Mouse (Mus musculus) forebrain, embryonic 15.5 days (tissue): ENCODE measurements at regions not wholly inside any gene's neighbourhood (a gene's known extent, or its start where the extent isn't known, plus 50 kb on each side); places are given as distances from the start of the nearest gene placed in this dataset.
"Not testable (repeated sequence)": the region's sequence is repeated elsewhere in the genome, so short reads cannot be mapped to it uniquely, and the experiment has no call there.

ENCODE experiments used
- ATAC-seq: fragments of 200-750 bp; cut with Nextera tagmentation; replicated peaks from 2 replicates; pipeline ENCODE4 v1.8.0; 2017; ENCODE audit warnings: mild to moderate bottlenecking, moderate TSS enrichment, moderate library complexity
- H3K27ac ChIP-seq: fragments of 300-500 bp; sonication (generic); replicated peaks from 2 replicates; pipeline ENCODE4 v1.5.1; 2015; ENCODE audit warnings: mild to moderate bottlenecking, inconsistent platforms
- H3K27me3 ChIP-seq: fragments of 300-500 bp; sonication (generic); 2 replicates; pipeline ENCODE4 v1.6.1; 2015; ENCODE audit warnings: inconsistent platforms
- H3K36me3 ChIP-seq: fragments of 300-500 bp; sonication (generic); 2 replicates; pipeline ENCODE4 v1.6.1; 2015; ENCODE audit warnings: mild to moderate bottlenecking, inconsistent platforms
- H3K4me1 ChIP-seq: fragments of 300-500 bp; sonication (generic); 2 replicates; pipeline ENCODE4 v1.6.1; 2015; ENCODE audit warnings: inconsistent platforms
- H3K4me2 ChIP-seq: fragments of 300-500 bp; sonication (generic); replicated peaks from 2 replicates; pipeline ENCODE4 v1.6.1; 2015; ENCODE audit warnings: mild to moderate bottlenecking, inconsistent platforms
- H3K4me3 ChIP-seq: fragments of 300-500 bp; sonication (generic); 2 replicates; pipeline ENCODE4 v1.5.1; 2015; ENCODE audit warnings: mild to moderate bottlenecking, inconsistent platforms
- H3K9ac ChIP-seq: fragments of 300-500 bp; sonication (generic); replicated peaks from 2 replicates; pipeline ENCODE4 v1.6.1; 2015; ENCODE audit warnings: mild to moderate bottlenecking, inconsistent platforms
- H3K9me3 ChIP-seq: fragments of 300-500 bp; sonication (generic); 2 replicates; pipeline ENCODE4 v1.6.1; 2016; ENCODE audit warnings: inconsistent platforms
- whole genome bisulfite sequencing: fragments of 180-500 bp; shearing (Covaris S2); methylation state at CpG from one replicate; pipeline ENCODE4 v1.1.7; 2015; ENCODE audit warnings: mixed read lengths; 5-methylcytosine and 5-hydroxymethylcytosine counted together

DNA sequence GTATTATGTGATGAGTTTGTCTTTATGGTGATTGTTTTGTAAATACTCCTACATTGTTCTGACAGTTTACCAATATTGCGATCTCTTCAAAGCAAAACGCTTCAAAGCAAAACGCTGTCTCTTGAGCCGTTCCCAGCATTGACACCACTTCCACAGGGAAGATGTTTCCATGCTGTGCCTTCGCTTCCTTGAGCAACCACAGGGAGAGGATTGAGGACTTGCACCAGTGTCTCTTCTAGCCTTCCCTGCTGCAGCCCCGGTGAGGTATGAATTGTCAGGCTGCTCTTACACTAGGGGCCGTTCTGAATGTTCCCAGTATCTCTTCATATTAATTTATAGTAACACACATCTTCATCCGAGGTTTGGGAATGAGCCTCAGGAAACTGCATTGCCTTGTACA lies 160.4 kb upstream of the Arglu1 start:
- ATAC-seq: no peak
- Histone ChIP-seq H3K36me3 (no peaks in the 10 kb centered on the region), H3K27me3 (no peaks in the 10 kb centered on the region), H3K4me3 (no peak overlapping the region), H3K9ac (no peak overlapping the region), H3K4me1 (0 out of 2 replicates have a peak, but pooled peaks cover 6% of the 10 kb centered on the region), H3K27ac (no peak overlapping the region), H3K9me3 (no peaks in the 10 kb centered on the region), H3K4me2 (no peak overlapping the region)
- 67% methylated on average over 8 of the region's 8 CpGs for WGBS

DNA sequence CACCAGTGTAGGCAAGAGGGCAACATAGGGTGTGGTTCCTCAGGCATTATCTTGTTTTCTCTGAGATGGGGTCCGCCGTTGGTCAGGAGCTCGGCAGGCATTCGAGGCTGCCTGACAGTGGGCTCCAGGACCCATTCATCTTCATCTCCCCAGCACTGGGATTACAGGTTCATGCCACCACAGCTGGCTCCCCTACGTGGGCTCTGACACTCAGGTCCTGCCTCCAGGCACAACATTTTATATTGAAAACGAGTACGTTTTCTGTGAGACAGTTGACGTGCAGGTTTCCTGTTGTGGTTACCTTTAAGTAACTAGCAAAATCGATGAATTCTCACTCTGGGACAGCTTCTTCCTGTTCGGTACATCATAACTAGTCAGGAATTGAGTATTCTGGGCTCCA lies 157.3 kb upstream of the Arglu1 start:
- Histone ChIP-seq H3K4me1 (no peaks in the 10 kb centered on the region), H3K4me3 (no peak overlapping the region), H3K4me2 (no peak overlapping the region), H3K27ac (no peak overlapping the region), H3K36me3 (no peaks in the 10 kb centered on the region), H3K9ac (no peak overlapping the region), H3K27me3 (no peaks in the 10 kb centered on the region), H3K9me3 (no peaks in the 10 kb centered on the region)
- ATAC-seq: no peak
- WGBS: 92% methylated on average over 10 of the region's 10 CpGs

DNA sequence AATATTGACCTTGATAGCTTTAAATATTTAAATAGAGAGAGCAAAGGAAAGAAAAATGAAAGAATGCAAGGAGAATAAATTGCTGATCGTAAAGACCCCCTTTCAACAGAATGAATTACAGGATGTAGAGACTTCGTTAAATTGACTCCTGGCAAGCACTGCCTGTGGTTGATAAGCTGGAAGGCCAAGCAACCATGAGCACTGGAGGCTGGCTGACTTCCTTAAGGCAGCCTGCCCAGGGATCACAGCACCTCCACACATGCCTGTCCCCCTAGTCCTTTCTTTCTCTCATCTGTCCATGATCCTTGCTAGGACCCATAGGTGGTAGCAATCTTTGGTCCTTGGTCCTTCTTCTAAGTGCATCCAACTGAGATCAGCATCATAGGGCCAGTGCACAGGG lies 152.0 kb upstream of the Arglu1 start:
- no peak overlapping the region for H3K9ac ChIP-seq
- no peak overlapping the region for H3K4me3 ChIP-seq
- ATAC-seq: no peak
- no peaks in the 10 kb centered on the region for H3K27me3 ChIP-seq
- H3K36me3 ChIP-seq: no peaks in the 10 kb centered on the region
- no peak overlapping the region for H3K27ac ChIP-seq
- 44% methylated on average over 2 of the region's 2 CpGs for WGBS
- H3K4me1 ChIP-seq: no peaks in the 10 kb centered on the region
- no peaks in the 10 kb centered on the region for H3K9me3 ChIP-seq
- no peak overlapping the region for H3K4me2 ChIP-seq

DNA sequence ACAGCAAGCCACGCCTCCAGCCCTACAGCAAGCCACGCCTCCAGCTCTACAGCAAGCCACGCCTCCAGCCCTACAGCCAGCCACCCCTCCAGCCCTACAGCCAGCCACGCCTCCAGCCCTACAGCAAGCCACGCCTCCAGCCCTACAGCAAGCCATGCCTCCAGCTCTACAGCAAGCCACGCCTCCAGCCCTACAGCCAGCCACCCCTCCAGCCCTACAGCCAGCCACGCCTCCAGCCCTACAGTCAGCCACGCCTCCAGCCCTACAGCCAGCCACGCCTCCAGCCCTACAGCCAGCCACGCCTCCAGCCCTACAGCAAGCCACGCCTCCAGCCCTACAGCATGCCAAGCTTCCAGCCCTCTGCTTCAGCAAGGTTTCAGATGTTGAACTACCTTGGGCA lies 145.8 kb upstream of the Arglu1 start:
- H3K4me3 ChIP-seq, ATAC-seq, H3K27ac ChIP-seq, H3K27me3 ChIP-seq, H3K4me1 ChIP-seq, H3K4me2 ChIP-seq, H3K9ac ChIP-seq, H3K36me3 ChIP-seq, H3K9me3 ChIP-seq: not testable (repeated sequence)
- 83% methylated on average over 11 of the region's 11 CpGs for WGBS

DNA sequence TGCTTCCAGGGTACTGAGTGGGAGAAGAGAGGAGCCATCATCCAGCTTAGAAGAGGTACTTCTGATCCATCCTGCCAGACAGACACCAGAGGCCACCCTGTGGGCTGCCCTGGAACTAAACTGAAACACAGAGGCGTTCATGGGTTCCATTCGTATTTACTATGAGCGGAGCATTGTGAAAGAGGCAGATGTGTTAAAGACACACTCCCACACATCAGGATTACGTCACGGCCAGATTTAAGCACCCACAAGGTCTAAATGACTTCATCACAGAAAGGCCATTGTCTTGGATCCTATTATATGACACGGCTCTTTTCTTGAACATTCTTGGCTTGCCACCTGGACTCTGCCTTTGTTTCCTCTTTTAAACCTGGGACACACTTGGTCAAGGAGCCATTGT lies 141.0 kb upstream of the Arglu1 start:
- ATAC-seq: 0 out of 2 replicates have a peak, but pooled peaks have one; percentile 19
- Histone ChIP-seq H3K36me3 (no peaks in the 10 kb centered on the region), H3K4me3 (no peak overlapping the region), H3K4me1 (no peaks in the 10 kb centered on the region; the same call in 1 of the 2 replicates), H3K27me3 (no peaks in the 10 kb centered on the region), H3K9ac (no peak overlapping the region), H3K27ac (no peak overlapping the region), H3K4me2 (no peak overlapping the region), H3K9me3 (no peaks in the 10 kb centered on the region)
- WGBS: 73% methylated on average over 6 of the region's 6 CpGs

DNA sequence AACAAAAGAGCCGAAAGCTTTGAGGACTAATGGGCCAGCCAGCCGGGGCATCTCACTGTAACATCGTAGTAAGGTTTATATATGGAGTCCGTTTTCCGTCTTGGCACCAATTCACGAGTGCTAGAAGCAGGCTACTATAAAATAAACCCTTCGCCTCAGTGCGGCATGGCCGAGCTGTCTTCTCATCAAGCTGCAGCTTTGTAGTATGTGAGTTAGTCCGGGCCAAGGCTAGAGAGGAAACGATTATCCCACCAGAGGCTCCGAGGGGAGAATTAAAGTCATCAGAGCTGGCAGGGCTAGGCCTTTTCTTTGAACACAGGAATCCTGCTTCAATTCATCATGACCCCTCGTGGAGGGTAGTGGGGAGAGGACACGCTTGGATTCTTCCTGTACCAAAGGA lies 138.9 kb upstream of the Arglu1 start:
- H3K27me3 ChIP-seq: no peaks in the 10 kb centered on the region
- WGBS: 42% methylated on average over 14 of the region's 14 CpGs
- H3K4me1 ChIP-seq: no peaks in the 10 kb centered on the region; the same call in 1 of the 2 replicates
- ATAC-seq: no peak
- H3K4me3 ChIP-seq: no peak overlapping the region
- H3K27ac ChIP-seq: no peak overlapping the region
- H3K9ac ChIP-seq: no peak overlapping the region
- no peak overlapping the region for H3K4me2 ChIP-seq
- no peaks in the 10 kb centered on the region for H3K9me3 ChIP-seq
- no peaks in the 10 kb centered on the region for H3K36me3 ChIP-seq

DNA sequence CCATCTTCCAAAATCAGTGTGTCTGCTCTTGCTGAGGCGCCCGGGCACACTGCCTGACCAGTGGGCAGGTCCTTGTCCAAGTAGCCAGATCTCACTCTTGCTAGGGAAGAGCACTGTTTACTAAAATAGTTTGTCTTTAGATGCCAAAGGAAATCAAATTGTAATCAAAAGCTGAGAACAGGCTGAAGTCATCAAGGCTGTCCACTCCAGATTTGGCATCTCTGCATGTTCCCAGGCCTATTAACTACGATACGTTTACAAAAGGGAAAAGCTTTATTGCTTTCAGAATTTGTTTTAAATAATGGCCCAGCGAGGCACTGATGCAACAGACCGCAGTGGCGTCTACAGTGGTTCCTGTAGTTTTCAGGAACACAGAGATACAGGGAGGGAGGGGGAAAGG lies 137.2 kb upstream of the Arglu1 start:
- H3K4me1 ChIP-seq: no peaks in the 10 kb centered on the region; the same call in 1 of the 2 replicates
- H3K4me2 ChIP-seq: no peak overlapping the region
- H3K4me3 ChIP-seq: no peak overlapping the region
- 72% methylated on average over 7 of the region's 7 CpGs for WGBS
- ATAC-seq: no peak
- H3K27ac ChIP-seq: no peak overlapping the region
- H3K9ac ChIP-seq: no peak overlapping the region
- H3K9me3 ChIP-seq: no peaks in the 10 kb centered on the region
- no peaks in the 10 kb centered on the region for H3K36me3 ChIP-seq
- H3K27me3 ChIP-seq: no peaks in the 10 kb centered on the region

DNA sequence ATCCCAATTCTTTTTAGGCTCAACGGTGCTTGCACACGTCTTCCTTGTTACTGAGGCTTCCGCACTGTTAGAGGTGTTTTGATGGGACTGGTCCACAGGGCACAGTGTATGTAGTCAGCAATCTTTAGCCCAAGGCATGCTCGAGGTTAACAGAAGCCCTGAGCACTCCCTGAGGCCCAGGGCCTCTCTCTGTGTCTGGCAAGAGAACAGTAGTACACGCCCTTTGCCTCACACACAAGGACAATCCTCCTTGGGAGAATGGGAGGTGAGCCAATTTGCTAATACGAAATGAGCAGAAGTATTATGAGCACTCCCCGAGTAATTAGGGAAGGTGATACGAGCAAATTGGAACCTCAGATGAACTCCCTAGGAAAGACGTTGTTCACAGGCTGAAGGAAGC lies 136.5 kb upstream of the Arglu1 start:
- 46% methylated on average over 9 of the region's 9 CpGs for WGBS
- Histone ChIP-seq H3K27ac (no peak overlapping the region), H3K9ac (no peak overlapping the region), H3K4me3 (no peak overlapping the region), H3K27me3 (no peaks in the 10 kb centered on the region), H3K4me1 (no peaks in the 10 kb centered on the region; the same call in 1 of the 2 replicates), H3K4me2 (no peak overlapping the region), H3K9me3 (no peaks in the 10 kb centered on the region), H3K36me3 (no peaks in the 10 kb centered on the region)
- 0 out of 2 replicates have a peak, but pooled peaks have one; percentile 26 for ATAC-seq

DNA sequence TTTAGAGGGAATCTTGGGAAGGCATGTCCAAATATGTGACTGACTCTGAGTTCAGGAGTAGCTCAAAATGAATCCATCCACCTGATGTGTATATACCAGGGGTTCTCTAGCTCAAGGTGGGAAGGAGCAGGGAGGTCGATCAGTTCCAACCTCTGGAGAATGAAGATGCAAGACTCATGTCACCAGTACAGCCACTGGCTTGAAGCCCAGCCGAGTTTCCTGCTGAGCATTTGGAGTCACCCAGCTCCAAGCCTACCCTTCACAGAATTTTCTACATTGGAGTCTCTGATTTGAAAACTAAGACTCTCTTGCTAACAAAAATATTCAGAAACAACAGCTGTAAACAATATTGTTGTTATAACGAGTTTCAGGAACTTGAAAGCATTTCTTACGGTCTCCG lies 134.6 kb upstream of the Arglu1 start:
- H3K4me1 ChIP-seq: peaks cover 4% of the 10 kb centered on the region
- H3K27me3 ChIP-seq: no peaks in the 10 kb centered on the region
- H3K4me3 ChIP-seq: no peak overlapping the region
- H3K9me3 ChIP-seq: no peaks in the 10 kb centered on the region
- 80% methylated on average over 5 of the region's 5 CpGs for WGBS
- no peak overlapping the region for H3K4me2 ChIP-seq
- ATAC-seq: no peak
- H3K9ac ChIP-seq: no peak overlapping the region
- H3K36me3 ChIP-seq: no peaks in the 10 kb centered on the region
- H3K27ac ChIP-seq: no peak overlapping the region

DNA sequence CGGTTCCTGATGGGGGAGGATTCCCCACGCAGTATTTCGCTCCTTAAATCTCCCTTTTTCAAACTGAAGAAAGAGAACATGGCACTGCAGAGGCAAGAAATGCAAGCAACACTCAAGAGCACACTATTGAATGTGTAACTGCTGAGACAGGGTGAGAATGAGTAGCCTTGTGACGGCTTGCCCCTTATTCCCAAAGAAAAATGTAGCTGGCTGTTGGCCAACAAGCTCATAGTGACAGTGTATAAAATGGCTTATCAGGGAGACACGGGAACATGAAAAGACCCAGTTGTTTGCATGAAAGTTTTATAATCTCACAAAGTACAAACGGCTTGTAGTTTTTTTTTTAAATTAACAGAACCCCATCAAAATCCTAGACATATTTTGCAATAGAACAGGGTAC lies 130.8 kb upstream of the Arglu1 start:
- 36% methylated on average over 6 of the region's 6 CpGs for WGBS
- H3K4me3 ChIP-seq: no peak overlapping the region
- H3K36me3 ChIP-seq: no peaks in the 10 kb centered on the region
- H3K4me1 ChIP-seq: peaks cover 4% of the 10 kb centered on the region; the same call in 1 of the 2 replicates
- H3K27ac ChIP-seq: no peak overlapping the region
- no peaks in the 10 kb centered on the region for H3K9me3 ChIP-seq
- no peak overlapping the region for H3K4me2 ChIP-seq
- no peak overlapping the region for H3K9ac ChIP-seq
- ATAC-seq: no peak; the same call in 1 of the 2 replicates
- no peaks in the 10 kb centered on the region for H3K27me3 ChIP-seq

DNA sequence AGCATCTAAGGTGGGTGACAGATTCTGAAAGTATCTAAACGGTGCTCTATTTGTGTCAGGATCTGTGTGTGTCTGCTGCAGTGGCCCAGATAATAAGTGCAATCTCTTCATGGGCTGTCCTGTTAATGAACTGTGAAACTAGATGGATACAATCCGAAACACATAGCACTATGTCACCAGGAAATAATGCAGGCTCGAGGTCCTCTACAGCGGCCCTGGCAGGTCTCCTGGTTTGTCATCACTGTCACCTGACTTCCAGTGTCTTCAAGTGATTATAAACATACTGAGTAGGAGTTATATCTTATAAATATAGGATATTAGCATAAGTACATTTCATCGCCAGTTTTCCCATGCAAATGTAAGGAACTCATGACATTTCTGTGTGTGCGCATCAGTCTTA lies 130.3 kb upstream of the Arglu1 start:
- H3K27me3 ChIP-seq: no peaks in the 10 kb centered on the region
- no peaks in the 10 kb centered on the region for H3K36me3 ChIP-seq
- ATAC-seq: no peak
- 74% methylated on average over 6 of the region's 6 CpGs for WGBS
- no peak overlapping the region for H3K4me2 ChIP-seq
- H3K9ac ChIP-seq: no peak overlapping the region
- no peak overlapping the region for H3K4me3 ChIP-seq
- no peaks in the 10 kb centered on the region for H3K9me3 ChIP-seq
- no peak overlapping the region for H3K27ac ChIP-seq
- H3K4me1 ChIP-seq: peaks cover 4% of the 10 kb centered on the region; the same call in 1 of the 2 replicates

DNA sequence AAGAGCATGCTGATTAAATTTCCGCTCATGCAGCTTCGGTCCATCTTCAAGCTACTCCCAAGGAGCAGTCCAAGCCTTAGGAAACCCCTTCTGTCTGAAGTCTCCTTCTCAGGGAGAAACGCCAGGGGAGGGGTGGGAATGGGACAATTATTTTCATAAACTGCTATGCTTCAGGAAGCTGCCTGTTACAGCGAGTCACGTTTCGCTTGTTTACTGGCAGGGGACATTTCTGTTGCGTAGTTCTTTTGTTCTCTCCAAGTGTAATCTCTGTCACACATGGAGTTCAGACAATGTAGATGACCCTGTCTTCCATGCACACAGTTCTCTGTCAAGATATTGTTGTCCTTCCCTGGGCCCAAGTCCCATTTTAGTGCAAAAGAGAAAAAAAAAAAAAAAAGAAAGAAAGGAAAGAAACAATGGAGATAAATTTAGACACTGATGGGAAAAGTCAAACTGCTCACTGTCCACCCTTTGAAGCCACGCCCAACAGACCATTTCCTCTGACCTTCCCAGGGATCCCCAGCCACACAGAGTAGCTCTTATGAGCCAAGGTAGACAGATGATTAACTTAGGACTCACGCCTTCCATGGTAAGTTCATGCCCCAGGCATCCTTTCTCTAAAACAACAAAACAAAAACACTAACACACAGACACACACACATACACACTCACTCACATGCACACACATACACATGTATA lies 129.1 kb upstream of the Arglu1 start:
- H3K9me3 ChIP-seq: no peaks in the 10 kb centered on the region
- no peak overlapping the region for H3K4me2 ChIP-seq
- H3K4me3 ChIP-seq: no peak overlapping the region
- no peak overlapping the region for H3K27ac ChIP-seq
- no peaks in the 10 kb centered on the region for H3K27me3 ChIP-seq
- no peak overlapping the region for H3K9ac ChIP-seq
- 83% methylated on average over 9 of the region's 9 CpGs for WGBS
- no peaks in the 10 kb centered on the region for H3K36me3 ChIP-seq
- no peak for ATAC-seq
- peaks cover 4% of the 10 kb centered on the region; the same call in 1 of the 2 replicates for H3K4me1 ChIP-seq

DNA sequence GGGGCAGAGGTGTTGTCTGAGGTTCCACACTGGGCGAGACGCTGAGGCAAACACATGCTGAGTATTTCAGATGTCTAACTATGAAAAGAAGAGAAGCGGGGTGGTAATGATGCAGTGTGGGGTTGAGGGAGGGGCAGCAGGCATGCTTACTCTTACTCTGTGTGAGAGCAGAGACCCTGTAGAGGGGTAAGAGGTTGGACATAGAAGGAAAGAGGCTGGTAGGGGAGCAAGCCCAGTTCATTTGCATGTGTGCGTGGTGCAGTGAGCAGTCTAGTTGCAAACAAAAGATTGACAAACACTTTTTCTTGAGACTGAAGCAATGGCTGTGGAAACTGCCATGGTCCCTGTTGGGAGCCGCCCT lies 122.5 kb upstream of the Arglu1 start:
- Histone ChIP-seq H3K9me3 (no peaks in the 10 kb centered on the region), H3K4me1 (no peaks in the 10 kb centered on the region), H3K4me3 (no peak overlapping the region), H3K27me3 (no peaks in the 10 kb centered on the region), H3K36me3 (no peaks in the 10 kb centered on the region), H3K27ac (no peak overlapping the region), H3K4me2 (no peak overlapping the region), H3K9ac (no peak overlapping the region)
- 87% methylated on average over 5 of the region's 5 CpGs for WGBS
- ATAC-seq: no peak
